Mouse (Mus musculus) neural tube, embryonic 12.5 days (tissue): Measurements from ENCODE around the gene Selplg. TPM values are rescaled to one million over a fixed set of nuclear protein-coding genes. Genes with fewer than 3 reads are reported as not detected.
A peak's percentile ranks its signal among the peaks of the same experiment; 100 is the strongest.
"Not testable (repeated sequence)": the region's sequence is repeated elsewhere in the genome, so short reads cannot be mapped to it uniquely, and the experiment has no call there.

Experiments
- ATAC-seq: fragments of 200-750 bp; cut with Nextera tagmentation; 2 replicates; pipeline ENCODE4 v1.8.0; 2017; ENCODE audit warnings: low read depth, mild to moderate bottlenecking, moderate TSS enrichment, moderate library complexity; ENCODE audit not compliant: low FRiP score
- H3K27ac ChIP-seq: fragments of 300-500 bp; sonication (generic); 2 replicates; pipeline ENCODE4 v1.5.1; 2016
- H3K27me3 ChIP-seq: fragments of 300-500 bp; sonication (generic); replicated peaks from 2 replicates; pipeline ENCODE4 v1.6.1; 2016; ENCODE audit warnings: mild to moderate bottlenecking
- H3K36me3 ChIP-seq: fragments of 300-500 bp; sonication (generic); 2 replicates; pipeline ENCODE4 v1.6.1; 2016; ENCODE audit warnings: mild to moderate bottlenecking
- H3K4me1 ChIP-seq: fragments of 300-500 bp; sonication (generic); 2 replicates; pipeline ENCODE4 v1.6.1; 2016
- H3K4me2 ChIP-seq: fragments of 300-500 bp; sonication (generic); replicated peaks from 2 replicates; pipeline ENCODE4 v1.6.1; 2016; ENCODE audit warnings: mild to moderate bottlenecking
- H3K4me3 ChIP-seq: fragments of 300-500 bp; sonication (generic); 2 replicates; pipeline ENCODE4 v1.5.1; 2016
- H3K9ac ChIP-seq: fragments of 300-500 bp; sonication (generic); 2 replicates; pipeline ENCODE4 v1.6.1; 2016; ENCODE audit warnings: mild to moderate bottlenecking
- H3K9me3 ChIP-seq: fragments of 300-500 bp; sonication (generic); 2 replicates; pipeline ENCODE4 v1.6.1; 2016; ENCODE audit warnings: mild to moderate bottlenecking
- WGBS: fragments of 180-500 bp; shearing (Covaris S2); methylation state at CpG from one replicate; pipeline ENCODE4 v1.1.7; 2016; 5-methylcytosine and 5-hydroxymethylcytosine counted together
- polyA plus RNA-seq: library from polyadenylated mRNA; unstranded; fragments of >200 nt; fragmentation: Nextera tagmentation; extraction: Ambion mirVana; gene quantifications from 2 replicates; pipeline ENCODE4 v1.2.1, GENCODE M21; 2016

Selplg gene
- polyA plus RNA-seq, 1 experiment from 2014 or later = 1.5 TPM

GRCm38 (mm10) chr5:113782624-113783023 lies 49.8 kb downstream of the Selplg start:
- H3K27me3 ChIP-seq = no peaks in the 10 kb centered on the region
- H3K9me3 ChIP-seq = no peaks in the 10 kb centered on the region
- no peak overlapping the region for H3K9ac ChIP-seq
- H3K4me1 ChIP-seq = 0 out of 2 replicates have a peak, but pooled peaks cover 6% of the 10 kb centered on the region
- no peak for ATAC-seq
- no peak overlapping the region for H3K4me3 ChIP-seq
- H3K36me3 ChIP-seq = 0 out of 2 replicates have a peak, but pooled peaks cover 3% of the 10 kb centered on the region
- H3K4me2 ChIP-seq = no peak overlapping the region
- H3K27ac ChIP-seq = no peak overlapping the region
- WGBS = 89% methylated on average over 7 of the region's 7 CpGs

- Histone ChIP-seq H3K9me3 (no peaks in the 10 kb centered on the region), H3K4me2 (no peak overlapping the region), H3K9ac (no peak overlapping the region), H3K4me1 (0 out of 2 replicates have a peak, but pooled peaks cover 6% of the 10 kb centered on the region), H3K27me3 (no peaks in the 10 kb centered on the region), H3K4me3 (no peak overlapping the region), H3K27ac (no peak overlapping the region), H3K36me3 (peaks cover 8% of the 10 kb centered on the region)
- 81% methylated on average over 7 of the region's 7 CpGs for WGBS
- ATAC-seq = no peak
These were observed 50.6 kb downstream of the Selplg start for GRCm38 (mm10) chr5:113781875-113782274.

GRCm38 (mm10) chr5:113781254-113781653 lies 51.2 kb downstream of the Selplg start:
- no peak overlapping the region for H3K9ac ChIP-seq
- ATAC-seq = no peak
- WGBS = 79% methylated on average over 7 of the region's 7 CpGs

GRCm38 (mm10) chr5:113780763-113781162 lies 51.7 kb downstream of the Selplg start:
- Histone ChIP-seq H3K36me3 (peaks cover 19% of the 10 kb centered on the region), H3K9me3 (no peaks in the 10 kb centered on the region), H3K27ac (no peak overlapping the region), H3K27me3 (no peaks in the 10 kb centered on the region), H3K4me1 (0 out of 2 replicates have a peak, but pooled peaks cover 6% of the 10 kb centered on the region), H3K9ac (no peak overlapping the region), H3K4me3 (no peak overlapping the region), H3K4me2 (no peak overlapping the region)
- no peak for ATAC-seq
- WGBS = 88% methylated on average over 5 of the region's 5 CpGs

More at GRCm38 (mm10) chr5:113781254-113781653, 51.2 kb downstream of the Selplg start:
- Histone ChIP-seq H3K4me3 (no peak overlapping the region), H3K27ac (no peak overlapping the region), H3K27me3 (no peaks in the 10 kb centered on the region), H3K36me3 (peaks cover 14% of the 10 kb centered on the region), H3K4me1 (0 out of 2 replicates have a peak, but pooled peaks cover 6% of the 10 kb centered on the region), H3K4me2 (no peak overlapping the region), H3K9me3 (no peaks in the 10 kb centered on the region)

GRCm38 (mm10) chr5:113780082-113780752 lies 52.2 kb downstream of the Selplg start:
- Histone ChIP-seq H3K4me3 (no peak overlapping the region), H3K4me2 (no peak overlapping the region), H3K27ac (no peak overlapping the region), H3K27me3 (no peaks in the 10 kb centered on the region), H3K9me3 (no peaks in the 10 kb centered on the region), H3K4me1 (0 out of 2 replicates have a peak, but pooled peaks cover 6% of the 10 kb centered on the region), H3K9ac (no peak overlapping the region), H3K36me3 (peaks cover 23% of the 10 kb centered on the region)
- 98% methylated on average over 3 of the region's 3 CpGs for WGBS
- no peak for ATAC-seq

- H3K36me3 ChIP-seq = peaks cover 29% of the 10 kb centered on the region
- no peak overlapping the region for H3K4me3 ChIP-seq
- H3K27me3 ChIP-seq = no peaks in the 10 kb centered on the region
- no peak overlapping the region for H3K4me2 ChIP-seq
- H3K9me3 ChIP-seq = no peaks in the 10 kb centered on the region
- 83% methylated on average over 5 of the region's 5 CpGs for WGBS
- H3K27ac ChIP-seq = no peak overlapping the region
- H3K4me1 ChIP-seq = 0 out of 2 replicates have a peak, but pooled peaks cover 6% of the 10 kb centered on the region
- H3K9ac ChIP-seq = no peak overlapping the region
- ATAC-seq = no peak
These were observed 52.9 kb downstream of the Selplg start for GRCm38 (mm10) chr5:113779569-113779968.

GRCm38 (mm10) chr5:113777728-113778127 lies 54.7 kb downstream of the Selplg start:
- 91% methylated on average over 8 of the region's 8 CpGs for WGBS
- not testable (repeated sequence) for H3K4me1 ChIP-seq, H3K9ac ChIP-seq, H3K27me3 ChIP-seq, H3K27ac ChIP-seq, ATAC-seq, H3K4me3 ChIP-seq, H3K4me2 ChIP-seq, H3K9me3 ChIP-seq
- peaks cover 33% of the 10 kb centered on the region for H3K36me3 ChIP-seq

- no peak for ATAC-seq
- no peak overlapping the region for H3K9ac ChIP-seq
- H3K27ac ChIP-seq = no peak overlapping the region
- H3K4me3 ChIP-seq = no peak overlapping the region
- WGBS = 94% methylated on average over 8 of the region's 8 CpGs
- H3K9me3 ChIP-seq = no peaks in the 10 kb centered on the region
- no peak overlapping the region for H3K4me2 ChIP-seq
- peaks cover 33% of the 10 kb centered on the region for H3K36me3 ChIP-seq
- H3K4me1 ChIP-seq = peaks cover 9% of the 10 kb centered on the region
- H3K27me3 ChIP-seq = no peaks in the 10 kb centered on the region
These were observed 55.6 kb downstream of the Selplg start for GRCm38 (mm10) chr5:113776896-113777226.

- Histone ChIP-seq H3K27me3 (no peaks in the 10 kb centered on the region), H3K36me3 (peaks cover 33% of the 10 kb centered on the region), H3K4me3 (no peak overlapping the region), H3K4me1 (peaks cover 9% of the 10 kb centered on the region), H3K9me3 (no peaks in the 10 kb centered on the region), H3K4me2 (no peak overlapping the region), H3K9ac (no peak overlapping the region), H3K27ac (no peak overlapping the region)
- ATAC-seq = no peak
- WGBS = 91% methylated on average over 15 of the region's 15 CpGs
These were observed 56.1 kb downstream of the Selplg start for GRCm38 (mm10) chr5:113776128-113776895.

GRCm38 (mm10) chr5:113775585-113775984 lies 56.9 kb downstream of the Selplg start:
- ATAC-seq = no peak
- Histone ChIP-seq H3K27me3 (no peaks in the 10 kb centered on the region), H3K36me3 (peaks cover 33% of the 10 kb centered on the region), H3K27ac (no peak overlapping the region), H3K9ac (no peak overlapping the region), H3K4me1 (peaks cover 9% of the 10 kb centered on the region), H3K4me3 (no peak overlapping the region), H3K9me3 (no peaks in the 10 kb centered on the region), H3K4me2 (no peak overlapping the region)
- 94% methylated on average over 10 of the region's 10 CpGs for WGBS

- H3K9ac ChIP-seq = 0 out of 2 replicates have a peak overlapping the region, but pooled peaks have one; percentile 73
- peak overlapping the region; percentile 97 for H3K4me2 ChIP-seq
- peaks cover 34% of the 10 kb centered on the region for H3K36me3 ChIP-seq
- ATAC-seq = no peak
- no peaks in the 10 kb centered on the region for H3K27me3 ChIP-seq
- peaks cover 21% of the 10 kb centered on the region for H3K4me1 ChIP-seq
- H3K27ac ChIP-seq = no peak overlapping the region
- H3K4me3 ChIP-seq = peak overlapping the region; percentile 100
- WGBS = 2% methylated on average over 7 of the region's 7 CpGs
- no peaks in the 10 kb centered on the region for H3K9me3 ChIP-seq
These were observed 58.8 kb downstream of the Selplg start for GRCm38 (mm10) chr5:113773664-113774063.

- peak overlapping the region; percentile 73 for H3K9ac ChIP-seq
- WGBS = 2% methylated on average over 35 of the region's 38 CpGs
- no peaks in the 10 kb centered on the region for H3K9me3 ChIP-seq
- peak overlapping the region; percentile 97 for H3K4me2 ChIP-seq
- no peaks in the 10 kb centered on the region for H3K27me3 ChIP-seq
- peak overlapping the region; percentile 100 for H3K4me3 ChIP-seq
- peaks cover 37% of the 10 kb centered on the region for H3K36me3 ChIP-seq
- peak; percentile 51 for ATAC-seq
- H3K27ac ChIP-seq = no peak overlapping the region
- peaks cover 21% of the 10 kb centered on the region for H3K4me1 ChIP-seq
These were observed 59.4 kb downstream of the Selplg start for GRCm38 (mm10) chr5:113772905-113773519.
